Mouse (Mus musculus) kidney, adult 2 months (tissue): Measurements from ENCODE around the gene Gm29427. TPM values are rescaled to one million over a fixed set of nuclear protein-coding genes. Genes with fewer than 3 reads are reported as not detected.

Experiments used
- DNase-seq: peaks from one replicate; pipeline ENCODE4 v3.0.0; 2021
- H3K27ac ChIP-seq: fragments of 200-500 bp; 2 replicates; pipeline ENCODE4 v1.5.1; 2012; ENCODE audit warnings: low read depth, low read length, control low read depth, inconsistent platforms; ENCODE audit not compliant: insufficient read depth
- H3K27me3 ChIP-seq: fragments of 200-500 bp; replicated peaks from 2 replicates; pipeline ENCODE4 v1.6.1; 2012; ENCODE audit warnings: mild to moderate bottlenecking, moderate library complexity, low read length, inconsistent platforms; ENCODE audit not compliant: control insufficient read depth, insufficient read depth
- H3K36me3 ChIP-seq: fragments of 200-500 bp; 2 replicates; pipeline ENCODE4 v1.6.1; 2012; ENCODE audit warnings: mild to moderate bottlenecking, moderate library complexity, low read length, inconsistent platforms; ENCODE audit not compliant: control insufficient read depth, insufficient read depth
- H3K4me1 ChIP-seq: fragments of 200-500 bp; 2 replicates; pipeline ENCODE4 v1.6.1; 2011; ENCODE audit warnings: low read length; ENCODE audit not compliant: control insufficient read depth, insufficient read depth
- H3K4me3 ChIP-seq: fragments of 200-500 bp; 2 replicates; pipeline ENCODE4 v1.5.1; 2011; ENCODE audit warnings: mild to moderate bottlenecking, low read depth, low read length, control low read depth; ENCODE audit not compliant: insufficient read depth
- CTCF ChIP-seq: fragments of 200-500 bp; conservative IDR thresholded peaks from 2 replicates; pipeline ENCODE4 v1.5.1; 2011; ENCODE audit warnings: low read depth, mild to moderate bottlenecking, control low read depth, low read length, moderate library complexity, mixed read lengths; ENCODE audit not compliant: insufficient read depth, insufficient read length
- POLR2A ChIP-seq: fragments of 200-500 bp; IDR thresholded peaks from one replicate; pipeline ENCODE4 v1.6.1; 2011; ENCODE audit warnings: low read depth, low read length, control low read depth
- WGBS: fragments of 180-500 bp; shearing (Covaris S2); methylation state at CpG from one replicate; pipeline ENCODE4 v1.1.7; 2018; 5-methylcytosine and 5-hydroxymethylcytosine counted together
- polyA plus RNA-seq: library from polyadenylated mRNA; depleted of rRNA; stranded (reverse); fragments of >200 nt; gene quantifications from 2 replicates; pipeline ENCODE4 v1.2.3, GENCODE M21; 2012

The Gm29427 gene
- polyA plus RNA-seq, 1 experiment: not detected

DNA sequence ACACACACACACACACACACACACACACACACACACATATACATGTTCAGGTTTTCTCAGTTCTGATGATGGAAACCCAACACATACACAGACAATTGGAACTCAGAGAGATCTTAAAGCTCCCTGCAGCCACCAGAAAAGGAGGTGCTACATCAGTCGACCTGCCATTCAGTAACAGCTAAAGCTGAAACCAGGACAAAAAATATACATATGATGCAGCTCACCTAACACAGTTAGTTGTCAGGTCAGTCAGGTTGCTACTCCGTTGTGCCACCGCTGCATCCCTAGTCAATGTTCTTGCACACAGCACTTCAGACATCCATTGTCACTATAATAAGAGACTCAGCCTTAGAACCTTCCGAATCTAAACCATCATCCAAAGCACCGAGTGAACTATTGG is 29.4 kb upstream of the Gm29427 start:
- H3K4me1 ChIP-seq: no peaks in the 10 kb centered on the region
- DNase-seq: no peak
- H3K27ac ChIP-seq: no peak overlapping the region
- no peaks in the 10 kb centered on the region for H3K27me3 ChIP-seq
- no peaks in the 10 kb centered on the region for H3K36me3 ChIP-seq
- 88% methylated on average over 5 of the region's 5 CpGs for WGBS
- TF ChIP-seq CTCF (no peak), POLR2A (no peak)
- H3K4me3 ChIP-seq: no peak overlapping the region

DNA sequence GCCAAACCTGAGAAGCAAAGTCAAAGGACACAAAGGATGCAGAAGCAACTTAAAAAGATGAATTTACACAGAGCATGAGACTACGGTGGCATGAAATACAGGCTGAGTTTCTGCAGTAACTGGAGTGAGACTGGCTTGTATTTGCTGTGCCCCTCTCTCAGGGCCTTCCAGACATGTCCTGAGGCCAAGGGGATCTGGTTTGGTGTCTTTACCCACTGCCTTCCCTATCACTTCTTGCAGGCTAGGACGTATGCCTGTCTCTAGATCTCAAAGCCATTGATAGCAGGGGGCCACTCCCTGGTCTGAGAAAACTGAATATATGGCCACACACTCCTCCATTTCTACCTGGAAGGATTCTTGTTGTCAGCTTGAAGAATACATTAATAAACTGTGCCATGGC is 28.6 kb upstream of the Gm29427 start:
- Histone ChIP-seq H3K27ac (no peak overlapping the region), H3K4me1 (no peaks in the 10 kb centered on the region), H3K27me3 (no peaks in the 10 kb centered on the region), H3K36me3 (no peaks in the 10 kb centered on the region), H3K4me3 (no peak overlapping the region)
- TF ChIP-seq CTCF (no peak), POLR2A (no peak)
- WGBS: 90% methylated on average over 2 of the region's 2 CpGs
- no peak for DNase-seq

DNA sequence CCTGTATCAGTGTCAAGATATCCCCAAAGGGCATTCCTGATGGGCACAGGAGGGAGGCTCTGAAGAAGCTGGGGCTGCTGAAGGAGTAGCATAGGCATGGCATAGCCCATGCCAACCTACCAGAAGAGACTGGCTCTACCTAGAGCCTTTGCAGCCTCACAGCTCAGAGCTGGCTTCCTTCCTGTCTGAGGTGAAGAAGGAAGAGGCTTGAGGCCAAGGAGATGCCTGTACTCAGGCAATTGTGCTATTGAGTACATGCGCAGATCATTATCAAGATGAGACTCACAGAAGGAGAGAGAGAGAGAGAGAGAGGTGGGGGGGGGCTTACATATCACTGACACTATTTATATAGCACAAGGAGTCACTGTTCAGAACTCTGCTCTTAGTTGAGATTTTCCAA is 28.2 kb upstream of the Gm29427 start:
- H3K27me3 ChIP-seq: no peaks in the 10 kb centered on the region
- DNase-seq: no peak
- H3K4me1 ChIP-seq: no peaks in the 10 kb centered on the region
- TF ChIP-seq POLR2A (no peak), CTCF (no peak)
- no peak overlapping the region for H3K27ac ChIP-seq
- no peaks in the 10 kb centered on the region for H3K36me3 ChIP-seq
- WGBS: 86% methylated on average over 1 of the region's 1 CpGs
- H3K4me3 ChIP-seq: no peak overlapping the region

DNA sequence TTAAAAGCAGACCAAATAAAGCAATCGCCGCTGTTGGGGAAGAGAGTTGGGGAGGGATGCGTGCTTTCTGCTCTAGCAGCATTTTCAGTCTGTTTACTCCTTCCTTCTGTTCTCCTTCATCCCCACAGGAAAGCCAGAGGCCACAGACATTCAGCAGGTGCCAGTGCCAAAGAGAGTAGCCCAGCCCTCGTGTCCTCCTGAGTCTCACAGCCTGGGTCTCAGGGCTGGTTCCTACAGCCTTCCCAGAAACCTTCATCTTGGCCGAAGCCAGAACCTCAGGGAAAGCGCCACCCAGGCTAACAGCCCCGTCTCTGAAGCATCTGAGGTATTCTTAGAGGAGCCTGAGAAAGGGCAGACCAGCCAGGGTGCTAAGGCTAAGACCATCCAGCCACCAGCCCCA is 26.6 kb upstream of the Gm29427 start:
- TF ChIP-seq CTCF (no peak), POLR2A (no peak)
- WGBS: 95% methylated on average over 7 of the region's 7 CpGs

DNA sequence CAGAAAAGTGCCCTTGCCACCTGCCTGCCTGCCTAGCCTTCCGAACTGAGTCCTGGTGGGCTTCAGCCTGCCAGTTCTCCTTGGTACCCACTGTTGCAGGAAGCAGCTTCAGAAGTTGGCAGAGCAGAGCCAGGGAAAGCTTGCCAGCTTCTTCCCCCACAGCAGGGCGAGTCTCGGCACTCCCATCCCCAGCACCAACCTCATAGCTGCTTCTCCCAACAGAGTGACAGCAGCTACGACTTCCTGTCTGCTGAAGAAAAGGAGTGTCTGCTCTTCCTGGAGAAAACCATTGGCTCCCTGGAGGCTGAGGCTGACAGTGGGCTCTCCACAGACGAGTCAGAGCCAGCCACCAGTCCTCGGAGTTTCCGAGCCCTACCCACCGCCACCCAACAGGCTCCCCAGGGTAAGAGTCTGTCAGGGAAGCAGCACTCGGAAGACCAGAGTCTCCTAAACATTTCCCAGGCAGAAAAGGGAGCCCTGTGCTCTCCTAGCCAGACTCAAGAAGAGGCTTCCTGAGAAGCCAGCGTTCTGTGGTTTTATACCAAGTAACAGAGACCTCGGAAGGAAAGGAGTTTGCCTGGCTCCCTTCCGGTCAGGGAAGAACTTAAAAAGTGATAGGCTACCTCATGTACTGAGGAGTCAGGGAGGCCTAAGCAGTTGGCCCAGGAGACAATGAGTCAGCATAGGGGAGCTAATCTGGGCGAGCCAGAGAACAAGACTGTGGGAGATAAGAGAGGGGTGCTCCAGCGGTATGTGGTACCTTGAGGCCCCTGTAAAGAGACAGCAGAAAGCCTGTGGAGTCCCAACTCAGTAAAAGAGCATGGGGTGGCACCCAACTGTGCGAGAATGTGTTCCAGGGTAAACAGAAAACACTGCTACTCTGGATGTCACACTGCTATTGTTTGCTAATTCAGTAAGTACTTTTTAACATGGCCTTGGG is 25.5 kb upstream of the Gm29427 start:
- 70% methylated on average over 15 of the region's 15 CpGs for WGBS
- H3K36me3 ChIP-seq: no peaks in the 10 kb centered on the region
- H3K4me3 ChIP-seq: no peak overlapping the region
- H3K27ac ChIP-seq: no peak overlapping the region
- no peaks in the 10 kb centered on the region for H3K27me3 ChIP-seq
- DNase-seq: no peak
- no peaks in the 10 kb centered on the region for H3K4me1 ChIP-seq
- no peak for TF ChIP-seq POLR2A
- TF ChIP-seq CTCF: no peak

More for the DNA sequence above, 26.6 kb upstream of the Gm29427 start:
- no peaks in the 10 kb centered on the region for H3K36me3 ChIP-seq
- H3K27me3 ChIP-seq: no peaks in the 10 kb centered on the region
- DNase-seq: no peak
- no peaks in the 10 kb centered on the region for H3K4me1 ChIP-seq
- H3K27ac ChIP-seq: no peak overlapping the region
- no peak overlapping the region for H3K4me3 ChIP-seq

DNA sequence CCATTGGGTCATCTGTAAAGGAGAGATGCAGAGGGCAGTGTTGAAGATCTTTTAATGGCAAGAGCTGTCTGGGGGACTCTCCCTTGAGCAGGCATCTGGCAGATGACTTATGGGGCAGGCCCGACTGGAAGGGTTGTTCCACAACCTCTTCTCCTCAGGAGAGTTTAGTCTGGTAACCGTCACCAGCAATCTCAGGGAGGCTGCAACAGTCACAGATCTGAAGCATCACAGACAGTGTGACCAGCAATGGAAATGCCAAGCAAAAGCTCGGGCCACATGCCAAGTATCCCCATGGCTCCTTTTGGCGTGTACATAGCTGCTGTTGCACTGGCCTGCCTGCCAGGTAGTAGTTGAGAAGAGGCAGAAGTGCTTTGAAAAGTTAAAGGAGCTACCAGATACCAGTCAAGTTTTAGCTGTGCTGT is 24.6 kb upstream of the Gm29427 start:
- Histone ChIP-seq H3K36me3 (no peaks in the 10 kb centered on the region), H3K27me3 (no peaks in the 10 kb centered on the region), H3K27ac (no peak overlapping the region), H3K4me3 (no peak overlapping the region), H3K4me1 (no peaks in the 10 kb centered on the region)
- WGBS: 60% methylated on average over 4 of the region's 4 CpGs
- DNase-seq: no peak
- TF ChIP-seq CTCF (no peak), POLR2A (no peak)

DNA sequence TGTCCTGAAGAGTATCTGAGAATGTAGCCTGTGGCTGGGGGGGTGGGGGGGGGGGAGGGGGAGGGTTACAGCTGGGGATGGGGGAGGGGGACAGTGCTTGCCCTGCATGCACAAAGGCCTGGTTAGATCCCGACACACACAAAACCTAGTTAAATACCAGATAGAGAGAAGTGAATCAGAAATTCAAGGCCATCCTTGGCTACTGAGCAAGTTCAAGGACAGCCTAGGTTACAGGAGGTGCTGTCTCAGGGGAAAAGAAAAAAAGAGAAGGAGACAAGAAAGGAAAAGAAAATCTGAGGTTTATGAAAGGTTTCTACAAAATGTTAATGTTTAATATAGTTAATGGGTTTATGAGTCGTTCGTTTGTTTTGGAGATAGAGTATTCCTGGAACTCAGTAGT is 24.0 kb upstream of the Gm29427 start:
- no peaks in the 10 kb centered on the region for H3K27me3 ChIP-seq
- no peak overlapping the region for H3K27ac ChIP-seq
- no peak for DNase-seq
- no peak for TF ChIP-seq POLR2A
- TF ChIP-seq CTCF: no peak
- no peaks in the 10 kb centered on the region for H3K36me3 ChIP-seq
- no peak overlapping the region for H3K4me3 ChIP-seq
- 0 out of 2 replicates have a peak, but pooled peaks cover 2% of the 10 kb centered on the region for H3K4me1 ChIP-seq
- 41% methylated on average over 3 of the region's 3 CpGs for WGBS
